Mouse (Mus musculus): ENCODE results near the gene Tmem59l.
A peak's percentile ranks its signal among the peaks of the same experiment; 100 is the strongest.
"Not testable (repeated sequence)": the region's sequence is repeated elsewhere in the genome, so short reads cannot be mapped to it uniquely, and the experiment has no call there.

Tmem59l gene

DNA sequence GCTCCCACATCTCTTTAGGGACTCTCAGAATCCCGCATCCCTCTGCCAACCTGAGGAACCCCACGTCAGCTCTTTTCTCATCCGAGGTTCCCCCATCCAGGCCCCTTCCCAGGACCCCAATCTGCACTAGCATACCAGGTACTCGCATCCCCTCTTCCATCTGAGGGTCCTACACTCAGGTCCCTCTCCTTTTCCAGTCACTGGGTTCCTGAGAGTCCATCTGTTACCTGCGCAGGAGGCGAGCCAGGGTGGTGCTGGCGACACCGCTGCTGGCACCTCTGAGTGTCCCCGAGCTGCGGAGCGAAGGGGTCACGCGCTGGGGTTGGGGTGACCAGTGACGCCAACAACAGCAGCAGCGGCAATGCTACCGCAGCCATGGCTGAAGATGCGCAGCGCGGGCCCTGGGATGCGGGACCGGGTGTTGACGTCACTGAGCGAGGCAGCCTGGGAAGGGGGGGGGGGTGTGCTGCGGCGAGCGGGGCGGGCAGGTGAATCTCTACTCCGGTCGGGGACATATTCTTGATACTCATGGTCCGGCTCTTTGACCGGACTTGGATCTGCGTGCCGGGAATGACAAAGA is at the start of gene Tmem59l:
Gene Tmem59l (minus strand): TSS at position 418 of the 580 bp plus-strand sequence.
- DNase-seq (ENCODE audit: low read depth, low spot score) = no peak

DNA sequence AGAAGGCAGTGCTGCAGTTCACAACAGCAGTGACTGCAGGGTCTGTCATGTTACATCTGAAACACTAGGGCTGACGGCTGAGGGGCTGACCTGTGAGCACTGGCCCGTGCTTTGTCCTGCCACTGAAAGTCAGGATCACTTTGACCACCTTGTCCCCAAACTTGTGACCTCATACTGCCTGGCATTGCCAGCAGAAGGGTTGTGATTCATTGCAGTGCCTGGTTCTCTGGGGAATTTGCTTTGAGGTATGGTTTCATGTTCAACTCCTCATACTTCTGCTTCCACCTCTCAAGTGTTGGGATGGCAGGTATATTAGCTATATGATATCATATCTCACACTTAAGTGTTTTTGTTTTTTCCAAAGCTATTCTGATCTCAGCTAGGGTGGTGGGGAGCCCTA is 48.5 kb upstream of the Tmem59l start:
- DNase-seq (ENCODE audit: low read depth, low spot score) = no peak

DNA sequence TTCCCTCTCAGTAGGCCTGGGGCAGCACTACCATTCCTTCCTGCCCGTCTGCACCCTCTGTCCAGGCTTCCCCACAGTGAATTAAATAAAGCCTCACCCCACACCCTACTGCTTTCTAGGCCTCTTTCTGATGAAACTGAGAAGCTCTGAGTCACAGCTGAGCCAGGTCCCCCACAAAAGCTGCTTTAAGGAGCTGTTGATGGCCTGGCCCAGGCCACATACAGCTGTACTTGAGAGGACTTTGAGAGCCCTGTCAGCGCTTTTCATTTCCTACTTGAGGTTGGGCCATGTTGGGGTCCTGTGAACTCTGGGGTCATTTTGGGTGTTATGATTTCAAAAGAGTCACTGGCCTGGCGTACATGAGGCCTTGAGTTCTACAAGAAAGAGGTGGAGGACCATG is 48.1 kb upstream of the Tmem59l start:
- DNase-seq (ENCODE audit: low read depth, low spot score) = no peak

DNA sequence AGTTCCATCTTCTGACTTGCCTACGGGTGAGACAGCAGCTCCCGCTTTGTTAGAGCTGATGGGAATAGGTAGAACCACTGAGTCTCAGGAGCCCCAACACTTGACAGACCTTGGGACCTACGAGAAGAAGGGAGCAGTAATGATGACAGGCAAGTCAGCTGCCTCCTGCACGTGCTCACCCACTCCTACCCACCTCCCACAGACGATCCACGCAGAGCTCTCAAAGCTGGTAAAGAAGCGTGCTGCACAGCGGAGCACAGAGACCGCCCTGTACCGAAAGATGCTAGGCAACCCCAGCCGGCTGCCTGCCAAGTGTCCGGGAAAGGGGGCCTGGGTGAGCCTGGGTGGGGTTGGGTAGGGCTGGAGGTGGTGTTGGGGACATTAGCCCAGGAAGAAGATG is 47.1 kb upstream of the Tmem59l start:
- no peak for DNase-seq (ENCODE audit: low read depth, low spot score)

DNA sequence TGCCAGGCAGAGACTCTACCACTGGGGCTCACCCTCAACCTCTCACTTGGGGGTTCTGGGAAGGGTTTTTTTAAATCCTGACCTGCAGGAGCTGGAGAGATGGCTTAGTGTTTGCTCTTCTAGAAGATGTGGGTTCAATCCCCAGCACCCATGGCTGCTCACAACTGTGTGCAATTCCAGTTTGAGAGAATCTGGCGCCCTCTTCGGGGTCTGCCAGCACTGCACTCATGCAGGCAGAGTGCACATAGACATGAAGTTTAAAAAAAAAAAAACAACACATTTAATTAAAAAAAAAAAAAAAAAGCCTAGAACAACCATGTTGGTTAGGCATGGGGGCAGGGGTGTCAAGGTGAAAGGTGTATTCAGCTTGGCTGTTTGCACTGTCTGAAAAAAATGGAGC is 43.2 kb upstream of the Tmem59l start:
- no peak for DNase-seq (ENCODE audit: low read depth, low spot score)

DNA sequence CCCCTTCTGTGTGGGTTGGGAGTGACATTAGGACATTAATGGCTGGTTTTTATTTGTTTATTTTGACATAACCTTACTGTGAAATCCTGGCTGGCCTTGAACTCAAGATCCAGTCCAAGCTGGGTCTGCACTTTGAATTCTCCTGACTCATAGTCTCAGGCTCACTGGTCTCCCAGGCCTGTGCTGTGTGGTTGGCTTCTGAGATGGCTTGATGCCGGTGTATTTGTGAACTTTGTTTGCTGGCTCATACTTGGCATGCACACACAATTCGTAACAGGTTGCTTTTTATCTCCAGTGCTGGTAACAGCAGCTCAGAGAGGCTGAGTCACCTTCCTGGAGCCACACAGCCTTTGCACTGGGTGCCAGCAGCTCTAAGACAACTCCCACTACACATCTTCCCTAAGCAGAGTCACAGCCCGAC is 42.6 kb upstream of the Tmem59l start:
- DNase-seq (ENCODE audit: low read depth, low spot score) = no peak

DNA sequence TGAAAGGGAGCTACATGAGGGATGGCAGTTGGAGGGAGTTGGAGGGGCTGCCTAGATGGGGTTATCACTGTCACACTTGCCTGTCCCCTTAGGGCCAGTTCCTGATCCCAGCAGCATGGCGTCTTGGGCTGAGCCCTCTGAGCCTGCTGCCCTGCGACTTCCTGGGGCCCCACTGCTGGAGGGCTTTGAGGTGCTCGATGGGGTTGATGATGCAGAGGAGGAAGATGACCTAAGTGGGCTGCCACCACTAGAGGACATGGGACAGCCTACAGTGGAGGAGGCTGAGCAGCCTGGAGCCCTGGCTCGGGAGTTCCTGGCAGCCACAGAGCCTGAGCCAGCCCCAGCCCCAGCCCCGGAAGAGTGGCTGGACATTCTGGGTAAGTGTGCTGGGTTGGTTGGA is 42.1 kb upstream of the Tmem59l start:
- no peak for DNase-seq (ENCODE audit: low read depth, low spot score)

DNA sequence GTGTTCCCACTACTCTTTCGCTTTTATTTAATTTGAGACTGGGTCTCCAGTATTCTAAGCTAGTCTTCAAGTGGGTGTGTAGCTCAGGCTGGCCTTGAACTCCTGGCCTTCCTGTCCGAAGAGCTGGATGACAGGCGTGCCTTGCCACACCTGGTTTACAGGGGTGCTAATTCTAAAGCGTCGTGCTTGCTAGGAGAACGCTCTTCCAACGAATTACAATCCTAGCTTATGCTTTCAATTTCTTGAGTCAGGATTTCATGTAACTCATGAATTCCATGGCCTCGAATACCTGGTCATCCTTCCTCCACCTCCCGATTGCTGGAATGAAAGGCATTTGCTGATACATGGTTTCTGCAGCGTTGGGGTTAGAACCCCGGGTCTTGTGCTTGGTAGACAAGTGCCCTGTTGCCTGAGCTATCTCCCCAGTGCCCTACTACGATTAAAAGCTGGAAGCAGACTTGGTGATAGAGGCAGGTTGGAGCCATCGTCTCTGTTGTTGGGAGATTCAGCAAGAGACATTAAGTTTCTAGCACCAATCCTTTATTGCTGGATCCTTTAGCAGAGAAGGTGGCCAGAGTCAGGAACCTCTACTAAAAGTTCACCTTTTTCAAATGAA is 41.1 kb upstream of the Tmem59l start:
- DNase-seq (ENCODE audit: low read depth, low spot score) = no peak

DNA sequence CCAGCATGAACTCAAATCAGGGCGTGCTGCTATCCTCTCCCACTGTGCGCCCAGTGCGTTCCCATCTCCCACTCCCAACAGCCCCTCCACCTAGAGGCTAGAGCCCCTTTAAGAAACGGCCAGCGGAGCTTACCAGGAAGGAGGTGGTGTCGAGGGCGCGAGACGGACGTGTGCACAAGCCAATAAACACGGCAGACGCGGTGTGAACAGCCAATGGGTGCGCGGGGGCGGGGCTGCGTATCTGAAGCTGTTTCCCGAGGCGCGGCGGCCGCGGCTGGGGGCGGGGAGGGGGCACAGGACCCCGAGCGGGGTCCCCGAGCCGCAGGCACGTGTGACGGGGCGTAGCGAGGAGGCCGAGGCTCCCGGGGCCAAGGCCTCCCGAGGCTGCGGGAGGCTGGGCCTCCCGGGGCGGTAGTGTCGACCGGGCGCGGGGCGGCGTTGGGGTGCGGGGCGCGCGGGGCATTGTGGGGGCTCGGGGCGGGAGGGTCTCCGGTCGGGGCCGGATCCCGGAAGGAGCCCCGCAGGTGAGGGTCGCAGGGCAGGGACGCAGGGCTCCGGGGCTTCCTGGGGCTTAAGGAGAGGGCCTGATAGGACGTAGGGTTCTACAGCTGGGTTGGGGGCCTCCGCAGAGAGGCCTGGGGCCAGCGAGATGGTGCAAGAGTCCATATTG is 40.5 kb upstream of the Tmem59l start, which contains the start of the genes Fkbp8 and Kxd1:
Gene Fkbp8 (plus strand): TSS at position 213 of the 670 bp plus-strand sequence.
Gene Kxd1 (minus strand): TSS at position 445 of the 670 bp plus-strand sequence.
- DNase-seq (ENCODE audit: low read depth, low spot score) = peak; percentile 97

DNA sequence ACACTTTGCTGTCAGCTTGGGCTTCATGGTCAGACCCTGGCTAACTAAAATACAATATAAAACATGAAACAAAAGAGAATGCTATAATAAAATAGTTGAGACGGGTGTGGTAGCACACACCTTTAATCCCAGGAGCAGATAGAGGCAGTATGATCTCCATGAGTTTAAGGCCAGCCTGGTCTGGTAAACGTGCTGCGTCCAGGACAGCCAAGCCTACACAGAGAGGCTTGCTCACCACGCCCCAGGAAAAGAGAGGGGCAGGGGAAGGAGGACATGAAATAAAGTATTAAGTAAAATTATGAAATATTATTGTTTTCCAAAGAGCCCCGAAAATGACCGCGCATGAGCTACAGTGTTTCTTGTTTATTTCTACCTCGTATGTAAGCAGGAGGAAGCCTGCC is 40.0 kb upstream of the Tmem59l start:
- DNase-seq (ENCODE audit: low read depth, low spot score) = no peak

DNA sequence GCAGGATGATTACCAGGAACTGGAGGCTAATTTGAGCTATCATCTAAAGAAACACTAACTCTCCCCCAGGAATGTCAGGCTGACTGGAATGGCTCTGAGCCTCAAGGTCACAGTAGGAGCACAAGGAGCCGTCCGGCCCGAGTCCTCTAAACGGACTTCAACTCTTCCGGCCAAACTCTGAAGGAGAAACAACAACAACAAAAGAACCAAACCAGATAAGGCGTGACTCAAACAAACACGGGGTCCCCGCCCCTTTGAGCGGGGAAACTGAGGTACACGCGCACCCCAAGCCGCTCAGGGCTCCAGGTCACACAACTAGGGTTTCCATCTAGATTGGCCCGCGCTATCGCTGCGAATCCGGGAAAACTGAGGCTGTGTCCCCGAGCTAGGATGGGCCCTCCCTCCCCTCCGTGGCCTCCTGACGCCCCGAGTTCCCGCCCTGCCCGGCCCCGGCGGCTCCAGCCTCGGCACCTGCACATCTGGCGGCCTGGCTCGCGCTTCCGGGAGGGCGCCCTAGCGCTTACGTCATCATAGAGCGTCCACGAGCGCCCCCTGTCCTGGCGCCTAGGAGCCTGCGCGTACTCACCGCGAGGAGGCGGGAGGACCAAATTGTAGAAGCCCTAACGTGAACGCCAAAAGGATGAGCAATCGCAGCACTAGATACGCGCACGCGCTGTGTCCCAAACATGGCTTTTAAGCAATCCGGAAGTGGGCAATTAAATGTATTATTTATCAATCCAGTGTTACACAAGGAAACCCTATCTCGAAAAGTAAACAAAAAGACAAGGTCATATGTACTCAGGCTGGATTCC is 35.6 kb upstream of the Tmem59l start:
- DNase-seq (ENCODE audit: low read depth, low spot score) = peak; percentile 99

DNA sequence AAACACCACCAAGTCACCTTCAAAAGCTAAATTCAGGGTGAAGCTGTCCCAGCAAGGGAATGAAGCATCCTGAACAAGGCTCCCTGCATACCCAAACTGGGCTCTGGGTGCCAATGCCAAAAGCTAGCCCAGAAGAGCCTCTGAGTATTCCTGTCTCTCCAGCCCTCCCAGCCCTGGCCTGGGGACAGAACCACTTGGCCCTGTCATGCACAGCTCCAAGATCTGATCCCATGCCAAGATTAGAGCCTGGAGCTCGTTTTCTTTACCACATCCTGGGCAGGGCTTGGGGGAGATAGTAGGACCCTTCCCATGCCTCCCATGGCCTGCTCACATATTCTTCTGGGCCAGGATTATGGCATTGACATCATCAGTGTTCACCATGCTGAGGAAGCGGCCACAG is 32.4 kb upstream of the Tmem59l start:
- no peak for DNase-seq (ENCODE audit: low read depth, low spot score)

DNA sequence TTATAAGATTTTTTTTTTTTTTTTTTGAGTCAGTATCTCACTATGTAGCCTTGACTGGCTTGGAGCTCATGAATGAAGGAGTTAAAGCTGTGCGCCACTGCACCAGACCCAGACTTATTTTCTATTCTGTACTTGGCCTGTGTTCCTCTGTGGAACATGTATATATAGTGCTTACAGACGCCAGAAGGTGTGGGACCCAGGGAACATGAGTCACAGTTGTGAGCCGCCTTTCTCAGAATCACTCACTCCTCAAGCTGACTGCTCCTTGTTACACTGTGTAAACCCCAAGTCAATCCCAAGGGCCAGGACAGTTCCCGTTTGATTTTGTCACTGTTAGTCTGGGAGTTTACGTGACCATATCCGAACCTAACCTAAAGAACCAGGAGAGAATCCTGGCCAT is 31.9 kb upstream of the Tmem59l start:
- DNase-seq (ENCODE audit: low read depth, low spot score) = no peak

DNA sequence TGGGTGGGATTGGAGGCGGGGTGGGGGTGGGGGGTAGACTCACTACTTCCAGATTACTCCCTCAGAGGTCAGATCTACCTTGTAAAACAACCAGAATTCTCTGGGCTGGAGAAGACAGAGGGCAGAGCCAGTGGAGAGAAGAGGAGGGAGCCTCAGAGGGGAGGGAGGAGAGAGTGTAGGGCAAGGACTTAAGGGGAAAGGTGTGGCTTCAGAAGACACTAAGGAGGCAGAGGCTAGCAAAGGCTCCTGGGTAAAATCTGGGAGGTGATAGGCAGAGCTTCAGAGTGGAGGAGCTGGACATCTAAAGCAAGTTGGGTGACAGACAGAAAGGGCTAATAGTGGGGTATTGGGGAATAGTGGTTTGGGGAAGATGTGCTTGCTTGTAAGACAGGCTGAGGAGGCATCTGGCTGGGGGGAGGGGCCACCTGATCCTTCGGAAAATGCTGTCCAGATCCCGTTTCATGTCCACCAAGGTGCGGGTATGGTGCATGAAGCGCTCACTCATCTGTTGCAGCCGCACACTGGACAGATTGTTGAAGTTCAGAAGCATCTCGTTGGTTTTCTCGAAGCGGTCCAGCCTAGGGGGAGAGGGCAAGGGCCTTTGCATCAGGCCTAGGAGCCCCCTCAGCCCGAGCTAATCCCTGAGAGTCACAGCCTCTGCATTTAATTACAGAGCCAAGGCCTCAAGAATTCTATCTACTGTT is 30.9 kb upstream of the Tmem59l start:
- DNase-seq (ENCODE audit: low read depth, low spot score) = no peak

DNA sequence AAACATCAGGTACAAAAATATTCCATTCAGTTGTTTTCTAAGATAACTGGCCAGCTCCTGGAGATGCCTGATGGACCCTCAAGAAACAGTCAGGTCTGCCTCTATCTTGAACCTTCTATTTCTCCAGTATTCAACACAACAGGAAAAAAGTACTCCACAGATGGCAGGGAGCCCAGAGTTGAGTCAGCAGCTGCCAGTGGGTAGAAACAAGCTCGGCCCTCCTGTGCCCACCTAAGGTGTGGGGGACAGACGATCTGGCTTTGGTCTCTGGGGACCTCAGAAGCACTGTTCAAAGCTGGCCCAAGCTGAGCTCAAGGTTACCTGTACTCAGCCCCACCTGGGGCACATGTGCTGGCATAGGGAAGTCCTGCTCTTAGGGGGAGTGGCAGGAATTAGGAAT is 26.3 kb upstream of the Tmem59l start:
- DNase-seq (ENCODE audit: low read depth, low spot score) = no peak

DNA sequence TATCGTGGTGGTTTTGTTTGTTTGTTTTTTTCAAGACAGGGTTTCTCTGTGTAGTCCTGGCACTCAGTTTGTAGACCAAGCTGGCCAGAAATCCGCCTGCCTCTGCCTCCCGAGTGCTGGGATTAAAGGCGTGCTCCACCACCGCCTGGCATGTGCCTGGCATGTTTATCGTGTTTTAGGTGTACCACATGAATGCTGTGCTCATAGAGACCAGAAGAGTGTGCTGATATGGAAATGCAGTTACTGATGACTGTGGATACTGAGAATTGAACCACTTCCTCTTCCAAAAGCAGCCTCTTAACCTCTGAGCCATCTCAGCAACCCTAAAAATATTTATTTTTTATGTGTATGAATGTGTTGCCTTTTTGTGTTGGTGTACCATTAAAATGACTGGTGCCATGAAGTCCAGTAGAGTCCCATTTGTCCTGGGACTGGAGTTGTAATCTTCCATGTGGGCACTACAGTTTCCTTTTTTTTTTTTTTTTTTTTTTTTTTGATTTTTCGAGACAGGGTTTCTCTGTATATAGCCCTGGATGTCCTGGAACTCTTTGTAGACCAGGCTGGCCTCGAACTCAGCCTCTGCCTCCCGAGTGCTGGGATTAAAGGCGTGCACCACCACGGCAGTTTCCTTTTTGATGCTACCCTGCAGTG is 25.2 kb upstream of the Tmem59l start:
- peak; percentile 38 for DNase-seq (ENCODE audit: low read depth, low spot score)

DNA sequence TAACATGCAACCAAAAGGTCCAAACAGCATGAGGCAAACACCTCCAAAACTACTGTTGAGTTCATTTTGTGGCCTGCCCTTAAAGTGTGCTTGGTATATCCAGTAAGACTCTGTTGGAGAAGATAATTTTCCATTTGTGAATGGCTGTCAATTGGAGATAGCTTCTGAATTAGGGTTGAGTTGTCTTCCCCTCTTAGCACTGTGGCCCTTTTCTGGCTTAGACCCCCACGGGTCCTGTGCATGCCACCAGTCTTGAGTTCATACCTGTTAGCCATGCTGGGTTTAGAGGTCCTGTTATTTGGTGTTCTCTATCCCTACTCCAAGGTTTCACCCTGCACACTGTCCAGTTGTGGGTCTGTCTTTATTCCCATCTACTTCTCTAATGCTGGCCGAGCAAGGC is 24.6 kb upstream of the Tmem59l start:
- no peak for DNase-seq (ENCODE audit: low read depth, low spot score)

DNA sequence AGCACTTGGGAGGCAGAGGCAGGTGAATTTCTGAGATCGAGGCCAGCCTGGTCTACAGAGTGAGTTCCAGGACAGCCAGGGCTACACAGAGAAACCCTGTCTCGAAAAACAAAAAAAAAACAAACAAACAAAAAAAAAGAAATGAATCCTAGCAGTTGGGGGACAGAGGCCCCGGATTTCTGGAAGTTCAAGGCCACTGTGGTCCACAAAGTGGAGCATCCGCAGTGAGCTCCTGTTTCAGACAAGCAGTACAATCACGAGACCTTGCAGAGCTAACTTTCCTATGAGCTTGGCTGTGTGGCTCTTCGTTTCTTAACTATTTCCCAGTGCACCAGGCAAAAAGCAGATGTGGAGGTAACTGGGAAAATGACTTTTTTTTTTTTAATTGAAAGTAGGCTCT is 24.0 kb upstream of the Tmem59l start:
- not testable (repeated sequence) for DNase-seq (ENCODE audit: low read depth, low spot score)

DNA sequence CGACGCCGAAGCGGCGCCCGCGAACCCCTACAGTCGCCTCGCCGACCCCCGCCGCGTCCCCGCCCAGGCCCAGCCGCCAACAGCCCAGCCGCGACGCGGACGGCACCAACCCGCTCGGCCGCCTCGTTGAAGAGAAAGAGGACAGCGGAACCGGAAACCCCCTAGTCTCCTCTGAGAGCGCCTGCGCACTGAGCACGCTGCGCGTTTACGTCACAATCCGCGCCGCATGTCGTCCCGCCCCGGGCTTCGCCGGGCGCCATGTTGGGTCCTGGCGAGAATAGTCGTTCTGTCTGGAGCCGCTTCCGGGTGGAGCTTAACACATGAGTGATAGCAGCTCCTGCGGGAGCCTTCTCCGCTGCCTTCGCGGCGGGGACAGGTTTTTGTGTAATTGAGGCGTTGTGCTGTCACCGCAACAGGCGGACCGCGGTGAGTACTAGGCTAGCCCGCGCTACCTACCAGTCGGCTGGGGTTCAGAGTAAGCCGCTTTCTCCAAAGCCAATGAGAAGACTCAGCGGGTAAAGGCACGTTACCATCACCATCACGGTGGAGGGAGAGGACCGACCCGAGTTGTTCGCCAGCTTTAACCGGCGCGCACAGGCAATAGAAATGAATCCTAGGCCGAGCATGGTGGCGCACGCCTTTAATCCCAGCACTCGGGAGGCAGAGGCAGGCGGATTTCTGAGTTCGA is 23.2 kb upstream of the Tmem59l start, which contains the start of gene Uba52:
Gene Uba52 (minus strand): TSS at position 574 of the 688 bp plus-strand sequence.
- peak; percentile 99 for DNase-seq (ENCODE audit: low read depth, low spot score)

DNA sequence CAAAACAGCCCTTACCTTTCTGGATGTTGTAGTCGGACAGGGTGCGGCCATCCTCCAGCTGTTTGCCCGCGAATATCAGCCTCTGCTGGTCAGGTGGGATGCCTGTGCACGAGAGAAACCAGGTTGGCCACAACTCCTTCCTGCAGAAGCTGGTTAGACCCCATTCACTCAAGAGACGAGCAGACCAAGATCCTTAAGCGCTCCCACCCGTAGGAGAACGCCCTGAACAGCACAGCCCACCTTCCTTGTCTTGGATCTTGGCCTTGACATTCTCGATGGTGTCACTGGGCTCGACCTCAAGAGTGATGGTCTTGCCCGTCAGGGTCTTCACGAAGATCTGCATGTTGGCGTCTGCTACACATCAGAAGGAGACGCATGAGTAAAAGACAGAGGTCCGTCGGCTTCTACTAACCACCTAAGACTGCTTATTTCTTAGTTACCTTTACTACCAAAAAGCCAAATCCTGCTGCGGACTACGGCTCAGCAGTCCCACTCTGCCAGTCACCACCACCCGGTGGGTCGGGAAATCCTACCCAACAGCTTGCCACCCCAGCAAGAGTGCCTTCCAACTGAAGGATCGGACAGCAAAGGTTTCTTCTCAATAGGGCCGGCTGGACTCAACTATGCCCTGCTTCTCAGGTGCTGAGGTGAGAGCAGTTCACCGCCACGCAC is 22.3 kb upstream of the Tmem59l start:
- no peak for DNase-seq (ENCODE audit: low read depth, low spot score)

All from CD4-positive, CD25-positive, alpha-beta regulatory T cell, adult 2 months (primary cell).